Mouse (Mus musculus) ES-E14 (cell line): ENCODE measurements around the gene Crlf1. TPM values are rescaled to one million over a fixed set of nuclear protein-coding genes. Genes with fewer than 3 reads are reported as not detected.

Source experiments
- DNase-seq: peaks from one replicate; pipeline ENCODE4 v3.0.0-alpha.2; 2013; ENCODE audit warnings: low read depth, low spot score
- H3K27ac ChIP-seq: 2 replicates; pipeline ENCODE4 v1.5.1; 2012; ENCODE audit warnings: low read depth, mild to moderate bottlenecking, low read length, moderate library complexity, mixed read lengths; ENCODE audit not compliant: poor library complexity, insufficient read depth, severe bottlenecking
- H3K36me3 ChIP-seq: 2 replicates; pipeline ENCODE4 v1.6.1; 2012; ENCODE audit warnings: mild to moderate bottlenecking, low read length, moderate library complexity, mixed read lengths; ENCODE audit not compliant: control insufficient read depth, poor library complexity, insufficient read depth, severe bottlenecking
- H3K4me1 ChIP-seq, 2 experiments: fragments of 150-350 bp in 1 of 2; sonication (generic) in 1 of 2; 2 replicates each; pipeline ENCODE4 v1.6.1; 2012; ENCODE audit warnings: low read length in 2 of 2, mild to moderate bottlenecking in 1 of 2, mixed read lengths in 1 of 2; ENCODE audit not compliant: control insufficient read depth in 2 of 2, insufficient read depth in 2 of 2, poor library complexity in 1 of 2
- H3K4me3 ChIP-seq, 2 experiments: fragments of 150-350 bp in 1 of 2; sonication (generic) in 1 of 2; 2 replicates each; pipeline ENCODE4 v1.5.1; 2012; ENCODE audit warnings: low read length in 2 of 2, low read depth in 1 of 2, mild to moderate bottlenecking in 1 of 2, mixed read lengths in 1 of 2; ENCODE audit not compliant: insufficient read depth in 1 of 2, poor library complexity in 1 of 2, severe bottlenecking in 1 of 2
- H3K9ac ChIP-seq: 2 replicates; pipeline ENCODE4 v1.6.1; 2012; ENCODE audit warnings: low read depth, mild to moderate bottlenecking, low read length, mixed read lengths; ENCODE audit not compliant: poor library complexity, insufficient read depth, severe bottlenecking
- H3K9me3 ChIP-seq: fragments of 150-350 bp; sonication (generic); 2 replicates; pipeline ENCODE4 v1.6.1; 2012; ENCODE audit warnings: low read depth, mild to moderate bottlenecking, low read length; ENCODE audit not compliant: control insufficient read depth, insufficient read depth
- CHD2 ChIP-seq: IDR thresholded peaks from 2 replicates; pipeline ENCODE4 v1.6.1; 2014; ENCODE audit warnings: mild to moderate bottlenecking, low read depth, low read length, inconsistent platforms
- HCFC1 ChIP-seq: IDR thresholded peaks from 2 replicates; pipeline ENCODE4 v1.6.1; 2012; ENCODE audit warnings: low read length, inconsistent platforms, borderline replicate concordance; ENCODE audit not compliant: insufficient read depth
- MAFK ChIP-seq: IDR thresholded peaks from 2 replicates; pipeline ENCODE4 v1.6.1; 2014; ENCODE audit warnings: mild to moderate bottlenecking, low read depth, low read length, inconsistent platforms; ENCODE audit not compliant: insufficient read depth
- ZC3H11A ChIP-seq: IDR thresholded peaks from 2 replicates; pipeline ENCODE4 v1.6.1; 2012; ENCODE audit warnings: low read depth, mild to moderate bottlenecking, inconsistent platforms, low read length, borderline replicate concordance
- ZNF384 ChIP-seq: IDR thresholded peaks from 2 replicates; pipeline ENCODE4 v1.6.1; 2012; ENCODE audit warnings: low read depth, low read length, inconsistent platforms
- in situ Hi-C, 2 experiments: fragments of 600-800 bp; cut with MboI; formaldehyde crosslinking; loops; one replicate each; pipeline ENCODE4 v1.15.1; 2025; ENCODE audit warnings: low sequenced_read_pairs in 2 of 2, inconsistent platforms in 1 of 2; ENCODE audit not compliant: unreplicated experiment in 2 of 2
- total RNA-seq: library from RNA; depleted of rRNA; stranded (reverse); fragments of 300-350 nt; gene quantifications from 2 replicates; pipeline ENCODE4 v1.2.3, GENCODE M21; 2012

The Crlf1 gene
- total RNA-seq, 1 experiment: 29.3 TPM

DNA sequence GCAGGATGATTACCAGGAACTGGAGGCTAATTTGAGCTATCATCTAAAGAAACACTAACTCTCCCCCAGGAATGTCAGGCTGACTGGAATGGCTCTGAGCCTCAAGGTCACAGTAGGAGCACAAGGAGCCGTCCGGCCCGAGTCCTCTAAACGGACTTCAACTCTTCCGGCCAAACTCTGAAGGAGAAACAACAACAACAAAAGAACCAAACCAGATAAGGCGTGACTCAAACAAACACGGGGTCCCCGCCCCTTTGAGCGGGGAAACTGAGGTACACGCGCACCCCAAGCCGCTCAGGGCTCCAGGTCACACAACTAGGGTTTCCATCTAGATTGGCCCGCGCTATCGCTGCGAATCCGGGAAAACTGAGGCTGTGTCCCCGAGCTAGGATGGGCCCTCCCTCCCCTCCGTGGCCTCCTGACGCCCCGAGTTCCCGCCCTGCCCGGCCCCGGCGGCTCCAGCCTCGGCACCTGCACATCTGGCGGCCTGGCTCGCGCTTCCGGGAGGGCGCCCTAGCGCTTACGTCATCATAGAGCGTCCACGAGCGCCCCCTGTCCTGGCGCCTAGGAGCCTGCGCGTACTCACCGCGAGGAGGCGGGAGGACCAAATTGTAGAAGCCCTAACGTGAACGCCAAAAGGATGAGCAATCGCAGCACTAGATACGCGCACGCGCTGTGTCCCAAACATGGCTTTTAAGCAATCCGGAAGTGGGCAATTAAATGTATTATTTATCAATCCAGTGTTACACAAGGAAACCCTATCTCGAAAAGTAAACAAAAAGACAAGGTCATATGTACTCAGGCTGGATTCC lies 29.8 kb downstream of the Crlf1 start:
- no peaks in the 10 kb centered on the region for H3K9me3 ChIP-seq
- peaks cover 7% of the 10 kb centered on the region for H3K36me3 ChIP-seq
- peak overlapping the region; percentile 98 for H3K27ac ChIP-seq
- TF ChIP-seq HCFC1 (peak; percentile 84), CHD2 (no peak)
- H3K9ac ChIP-seq: peak overlapping the region; percentile 98
- H3K4me3 ChIP-seq: peak overlapping the region; percentile 81 to 90
- H3K4me1 ChIP-seq: peaks cover 3 to 4% of the 10 kb centered on the region in 2 experiments; a peak in 2 of 4 replicates
- peak; percentile 96 for DNase-seq
- in situ Hi-C loops: no loop called here

DNA sequence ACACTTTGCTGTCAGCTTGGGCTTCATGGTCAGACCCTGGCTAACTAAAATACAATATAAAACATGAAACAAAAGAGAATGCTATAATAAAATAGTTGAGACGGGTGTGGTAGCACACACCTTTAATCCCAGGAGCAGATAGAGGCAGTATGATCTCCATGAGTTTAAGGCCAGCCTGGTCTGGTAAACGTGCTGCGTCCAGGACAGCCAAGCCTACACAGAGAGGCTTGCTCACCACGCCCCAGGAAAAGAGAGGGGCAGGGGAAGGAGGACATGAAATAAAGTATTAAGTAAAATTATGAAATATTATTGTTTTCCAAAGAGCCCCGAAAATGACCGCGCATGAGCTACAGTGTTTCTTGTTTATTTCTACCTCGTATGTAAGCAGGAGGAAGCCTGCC lies 34.2 kb downstream of the Crlf1 start:
- Histone ChIP-seq H3K9ac (peak overlapping the region; percentile 84), H3K9me3 (no peaks in the 10 kb centered on the region), H3K4me3 (peak overlapping the region; percentile 94 to 99), H3K27ac (peak overlapping the region; percentile 73), H3K4me1 (peaks cover 0 to 8% of the 10 kb centered on the region in 2 experiments; a peak in 1 of 4 replicates), H3K36me3 (peaks cover 18% of the 10 kb centered on the region)
- in situ Hi-C loops: no loop called here
- no peak for DNase-seq
- no peak for TF ChIP-seq CHD2
- TF ChIP-seq MAFK: no peak
- no peak for TF ChIP-seq HCFC1
- no peak for TF ChIP-seq ZC3H11A
- no peak for TF ChIP-seq ZNF384

DNA sequence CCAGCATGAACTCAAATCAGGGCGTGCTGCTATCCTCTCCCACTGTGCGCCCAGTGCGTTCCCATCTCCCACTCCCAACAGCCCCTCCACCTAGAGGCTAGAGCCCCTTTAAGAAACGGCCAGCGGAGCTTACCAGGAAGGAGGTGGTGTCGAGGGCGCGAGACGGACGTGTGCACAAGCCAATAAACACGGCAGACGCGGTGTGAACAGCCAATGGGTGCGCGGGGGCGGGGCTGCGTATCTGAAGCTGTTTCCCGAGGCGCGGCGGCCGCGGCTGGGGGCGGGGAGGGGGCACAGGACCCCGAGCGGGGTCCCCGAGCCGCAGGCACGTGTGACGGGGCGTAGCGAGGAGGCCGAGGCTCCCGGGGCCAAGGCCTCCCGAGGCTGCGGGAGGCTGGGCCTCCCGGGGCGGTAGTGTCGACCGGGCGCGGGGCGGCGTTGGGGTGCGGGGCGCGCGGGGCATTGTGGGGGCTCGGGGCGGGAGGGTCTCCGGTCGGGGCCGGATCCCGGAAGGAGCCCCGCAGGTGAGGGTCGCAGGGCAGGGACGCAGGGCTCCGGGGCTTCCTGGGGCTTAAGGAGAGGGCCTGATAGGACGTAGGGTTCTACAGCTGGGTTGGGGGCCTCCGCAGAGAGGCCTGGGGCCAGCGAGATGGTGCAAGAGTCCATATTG lies 34.7 kb downstream of the Crlf1 start, which contains the start of the genes Fkbp8 and Kxd1:
TSS of gene Fkbp8 (plus strand) at position 213 of the 670 bp plus-strand sequence.
TSS of gene Kxd1 (minus strand) at position 445 of the 670 bp plus-strand sequence.
- DNase-seq: peak; percentile 91
- Histone ChIP-seq H3K9ac (peak within 1 kb of the TSS; percentile 93), H3K4me1 (peaks cover 0 to 8% of the 10 kb centered on the region in 2 experiments; a peak in 1 of 4 replicates), H3K4me3 (peak within 1 kb of the TSS; percentile 94 to 99), H3K27ac (peak within 1 kb of the TSS; percentile 89), H3K36me3 (peaks cover 24% of the 10 kb centered on the region), H3K9me3 (no peaks in the 10 kb centered on the region)
- in situ Hi-C loops: no loop called here
- TF ChIP-seq CHD2: peak; percentile 90
- no peak for TF ChIP-seq MAFK
- no peak for TF ChIP-seq ZC3H11A
- no peak for TF ChIP-seq HCFC1
- TF ChIP-seq ZNF384: no peak

DNA sequence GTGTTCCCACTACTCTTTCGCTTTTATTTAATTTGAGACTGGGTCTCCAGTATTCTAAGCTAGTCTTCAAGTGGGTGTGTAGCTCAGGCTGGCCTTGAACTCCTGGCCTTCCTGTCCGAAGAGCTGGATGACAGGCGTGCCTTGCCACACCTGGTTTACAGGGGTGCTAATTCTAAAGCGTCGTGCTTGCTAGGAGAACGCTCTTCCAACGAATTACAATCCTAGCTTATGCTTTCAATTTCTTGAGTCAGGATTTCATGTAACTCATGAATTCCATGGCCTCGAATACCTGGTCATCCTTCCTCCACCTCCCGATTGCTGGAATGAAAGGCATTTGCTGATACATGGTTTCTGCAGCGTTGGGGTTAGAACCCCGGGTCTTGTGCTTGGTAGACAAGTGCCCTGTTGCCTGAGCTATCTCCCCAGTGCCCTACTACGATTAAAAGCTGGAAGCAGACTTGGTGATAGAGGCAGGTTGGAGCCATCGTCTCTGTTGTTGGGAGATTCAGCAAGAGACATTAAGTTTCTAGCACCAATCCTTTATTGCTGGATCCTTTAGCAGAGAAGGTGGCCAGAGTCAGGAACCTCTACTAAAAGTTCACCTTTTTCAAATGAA lies 35.3 kb downstream of the Crlf1 start:
- H3K4me3 ChIP-seq: peak overlapping the region; percentile 94 to 99
- peak overlapping the region; percentile 93 for H3K9ac ChIP-seq
- H3K4me1 ChIP-seq: peaks cover 0 to 8% of the 10 kb centered on the region in 2 experiments; a peak in 1 of 4 replicates
- in situ Hi-C loops: no loop called here
- H3K27ac ChIP-seq: peak overlapping the region; percentile 89; the same call in 1 of the 2 replicates
- DNase-seq: no peak
- TF ChIP-seq HCFC1 (no peak), ZC3H11A (no peak), ZNF384 (no peak), CHD2 (no peak), MAFK (no peak)
- H3K9me3 ChIP-seq: no peaks in the 10 kb centered on the region
- H3K36me3 ChIP-seq: peaks cover 27% of the 10 kb centered on the region
